Mouse (Mus musculus) gastrocnemius, adult 8-10 months (tissue): ENCODE measurements around the gene Rpusd1. TPM values are rescaled to one million over a fixed set of nuclear protein-coding genes. Genes with fewer than 3 reads are reported as not detected.
A peak's percentile ranks its signal among the peaks of the same experiment; 100 is the strongest.

Experiments used
- DNase-seq, 2 experiments: peaks; one replicate each; pipeline ENCODE4 v3.0.0; 2022; ENCODE audit warnings: low spot score in 2 of 2
- total RNA-seq, 4 experiments: library from RNA; stranded (reverse); gene quantifications; 2 replicates each; pipeline ENCODE4 v1.2.4; 2022

Gene Rpusd1
- 1 to 10 TPM; 2.4 to 3.5 (median 3.1) TPM for total RNA-seq

GRCm38 (mm10) chr17:25727265-25728008 is at the start of gene Rpusd1, which contains the start of gene Chtf18:
Gene Rpusd1 (plus strand): TSS chr17:25727670.
Gene Chtf18 (minus strand): TSS chr17:25727419.
- DNase-seq = peak; percentile 100

- no peak for DNase-seq
Observed at GRCm38 (mm10) chr17:25677969-25678368, 49.5 kb upstream of the Rpusd1 start.

GRCm38 (mm10) chr17:25679818-25680217 is 47.7 kb upstream of the Rpusd1 start:
- no peak for DNase-seq

- DNase-seq = no peak
Observed at GRCm38 (mm10) chr17:25681636-25682035, 45.8 kb upstream of the Rpusd1 start.

GRCm38 (mm10) chr17:25686323-25686722 is 41.1 kb upstream of the Rpusd1 start:
- DNase-seq = no peak

- no peak for DNase-seq
Observed at GRCm38 (mm10) chr17:25688922-25689321, 38.5 kb upstream of the Rpusd1 start.

GRCm38 (mm10) chr17:25696263-25696662 is 31.2 kb upstream of the Rpusd1 start:
- DNase-seq = no peak

GRCm38 (mm10) chr17:25698446-25698845 is 29.0 kb upstream of the Rpusd1 start:
- DNase-seq = peak; percentile 30 to 43

GRCm38 (mm10) chr17:25700863-25701496 is 26.5 kb upstream of the Rpusd1 start:
- DNase-seq = no peak

GRCm38 (mm10) chr17:25709994-25710393 is 17.5 kb upstream of the Rpusd1 start:
- DNase-seq = no peak

GRCm38 (mm10) chr17:25711136-25711535 is 16.3 kb upstream of the Rpusd1 start:
- no peak for DNase-seq

- DNase-seq = no peak
Observed at GRCm38 (mm10) chr17:25715627-25716026, 11.8 kb upstream of the Rpusd1 start.

GRCm38 (mm10) chr17:25716130-25716529 is 11.3 kb upstream of the Rpusd1 start:
- no peak for DNase-seq

- no peak for DNase-seq
Observed at GRCm38 (mm10) chr17:25716711-25717637, 10.5 kb upstream of the Rpusd1 start, which contains the start of gene Gng13. Gene Gng13 (plus strand): TSS chr17:25717171.

- DNase-seq = no peak
Observed at GRCm38 (mm10) chr17:25717691-25718090, 9.8 kb upstream of the Rpusd1 start.

- DNase-seq = no peak
Observed at GRCm38 (mm10) chr17:25721476-25721875, 6.0 kb upstream of the Rpusd1 start.

- no peak for DNase-seq
Observed at GRCm38 (mm10) chr17:25723470-25723869, 4.0 kb upstream of the Rpusd1 start.

- no peak for DNase-seq
Observed at GRCm38 (mm10) chr17:25723919-25724318, 3.6 kb upstream of the Rpusd1 start.

- DNase-seq = no peak
Observed at GRCm38 (mm10) chr17:25725264-25725663, 2.2 kb upstream of the Rpusd1 start.

GRCm38 (mm10) chr17:25728009-25728270 is 470 bp downstream of the Rpusd1 start:
- DNase-seq = peak in 1 of 2 experiments; percentile 12

GRCm38 (mm10) chr17:25732082-25732481 is 4.6 kb downstream of the Rpusd1 start:
- DNase-seq = peak; percentile 68 to 72

GRCm38 (mm10) chr17:25735246-25735645 is 7.8 kb downstream of the Rpusd1 start:
- DNase-seq = no peak
